Mouse (Mus musculus) liver, postnatal 0 days (tissue): Measurements from ENCODE around the gene Txlnb.

Experiments used
- CTCF ChIP-seq: sonication (generic); IDR thresholded peaks from 2 replicates; pipeline ENCODE4 v1.5.1; 2016; ENCODE audit warnings: antibody characterized with exemption, low read depth
- EP300 ChIP-seq: IDR thresholded peaks from 2 replicates; pipeline ENCODE4 v1.6.1; 2016; ENCODE audit warnings: antibody characterized with exemption, low read depth, mild to moderate bottlenecking

GRCm38 (mm10) chr10:17762946-17763345 is 33.1 kb upstream of the Txlnb start:
- TF ChIP-seq CTCF (no peak), EP300 (no peak)
